In genomic region chr11:85392179-85392863, GRCm38 (mm10) we compare ENCODE assay signal across 9 mouse cellular contexts. TPM values are rescaled to one million over a fixed set of nuclear protein-coding genes. Genes with fewer than 3 reads are reported as not detected.
DNase-seq lines count a peak whose midpoint lies in the region; ATAC-seq and TF ChIP-seq lines count a peak whose summit lies in the region.
"Had no signal": no experiment of that assay in that cellular context is flagged by ENCODE, and none has a peak within 500 bp of the region (broad histone marks: within the 10 kb centered on the region; RNA-seq: fewer than 3 reads in every experiment).

No protein-coding gene starts in this region.

- DNase-seq in kidney, adult 11 months = peak; percentile 8
- no peak for DNase-seq in kidney, adult 18-20 months
- DNase-seq in brain, embryonic 14.5 days (ENCODE audit: low read depth) = peak; percentile 46
- peak; percentile 28 for DNase-seq in hindbrain, postnatal 0 days (ENCODE audit: low spot score)
- peak; percentile 40 for DNase-seq in mesoderm, embryonic 11.5 days (ENCODE audit: low read depth, low spot score)
- no peak for DNase-seq in adrenal gland, postnatal 36 days
- no peak for DNase-seq in cerebellum, adult 9-10 months
- no peak for DNase-seq in cerebellum, postnatal 36 days

- H3K4me3 ChIP-seq in hindbrain, postnatal 0 days (ENCODE audit: low read length) = no peak overlapping the region
- H3K4me3 ChIP-seq: megakaryocyte, embryonic 14.5 days had no signal

- no peak overlapping the region for H3K9ac ChIP-seq in hindbrain, postnatal 0 days (replicated peaks; ENCODE audit: low read length)

- no peak for TF ChIP-seq POLR2A in brain, embryonic 14.5 days (IDR thresholded peaks at IDR 0.05; ENCODE audit: borderline replicate concordance, extremely low read depth, insufficient read depth, insufficient read length, poor library complexity, severe bottlenecking)

- 35% methylated on average over 12 of the region's 12 CpGs for WGBS in hindbrain, postnatal 0 days

- H3K4me2 ChIP-seq in hindbrain, postnatal 0 days (ENCODE audit: low read depth, low read length) = peak overlapping the region; percentile 25; the same call in 1 of the 2 replicates

- no peaks in the 10 kb centered on the region for H3K9me3 ChIP-seq in hindbrain, postnatal 0 days (ENCODE audit: low read length)
- H3K9me3 ChIP-seq: megakaryocyte, embryonic 14.5 days had no signal

- H3K27me3 ChIP-seq in hindbrain, postnatal 0 days (ENCODE audit: insufficient read depth, low read length) = no peaks in the 10 kb centered on the region
- H3K27me3 ChIP-seq: megakaryocyte, embryonic 14.5 days had no signal

- peak overlapping the region; percentile 51; the same call in 1 of the 2 replicates for H3K27ac ChIP-seq in hindbrain, postnatal 0 days

- no peaks in the 10 kb centered on the region for H3K36me3 ChIP-seq in hindbrain, postnatal 0 days (ENCODE audit: insufficient read depth, low read length)

- H3K4me1 ChIP-seq in hindbrain, postnatal 0 days (ENCODE audit: insufficient read depth, low read length) = no peaks in the 10 kb centered on the region

- ATAC-seq in hindbrain, postnatal 0 days = peak; percentile 56; the same call in 1 of the 2 replicates

- peak; percentile 15; the same call in 1 of the 2 replicates for TF ChIP-seq CTCF in brain, embryonic 14.5 days (IDR thresholded peaks at IDR 0.05; ENCODE audit: borderline replicate concordance, extremely low read depth, insufficient read depth, insufficient read length)
- TF ChIP-seq CTCF in hindbrain, postnatal 0 days (IDR thresholded peaks at IDR 0.05; ENCODE audit: low read depth) = peak; percentile 26; the same call in 1 of the 2 replicates

RNA-seq across cellular contexts. Expression of gene Bcas3, which starts 39.4 kb away (rescaled TPM):
- 19.3 and 26.2 TPM in 2 replicates for polyA plus RNA-seq in brain, embryonic 14.5 days (2012; rRNA removed)
- total RNA-seq in hindbrain, postnatal 0 days (2014; rRNA removed) = 32.3 and 42.9 TPM in 2 replicates
- polyA plus RNA-seq in hindbrain, postnatal 0 days (2015; fragmentation: Nextera tagmentation; extraction: Ambion mirVana) = 28.5 and 31.6 TPM in 2 replicates
- total RNA-seq in adrenal gland, postnatal 36 days (2021) = 10 to 100 TPM; 36.4 to 52.8 TPM

Comparison
In these comparisons a context has a peak if more than half of its experiments do, and no peak if none do; other contexts are left out.
1. DNase-seq: peak in kidney, adult 11 months (single experiment), brain, embryonic 14.5 days (single experiment), hindbrain, postnatal 0 days (single experiment) and mesoderm, embryonic 11.5 days (single experiment); none in kidney, adult 18-20 months (single experiment), adrenal gland, postnatal 36 days (0 of 2), cerebellum, adult 9-10 months (single experiment) and cerebellum, postnatal 36 days (0 of 2).